Mouse (Mus musculus) yolk sac, embryonic 10.5 days (tissue): ENCODE measurements around the gene Pdzrn3.
A peak's percentile ranks its signal among the peaks of the same experiment; 100 is the strongest.

Source experiments
- DNase-seq: peaks from one replicate; pipeline ENCODE4 v3.0.0-alpha.2; 2017; ENCODE audit warnings: low spot score

Gene Pdzrn3

GRCm38 (mm10) chr6:101327741-101328140 lies 50.0 kb downstream of the Pdzrn3 start:
- no peak for DNase-seq

- DNase-seq: no peak
Measured at GRCm38 (mm10) chr6:101327196-101327595, 50.5 kb downstream of the Pdzrn3 start.

GRCm38 (mm10) chr6:101325842-101326639 lies 51.7 kb downstream of the Pdzrn3 start:
- peak; percentile 30 for DNase-seq

- no peak for DNase-seq
Measured at GRCm38 (mm10) chr6:101322580-101322979, 55.1 kb downstream of the Pdzrn3 start.

GRCm38 (mm10) chr6:101320386-101320785 lies 57.3 kb downstream of the Pdzrn3 start:
- DNase-seq: no peak

- DNase-seq: no peak
Measured at GRCm38 (mm10) chr6:101319374-101319967, 58.2 kb downstream of the Pdzrn3 start.

GRCm38 (mm10) chr6:101318530-101318929 lies 59.2 kb downstream of the Pdzrn3 start:
- DNase-seq: no peak

- peak; percentile 64 for DNase-seq
Measured at GRCm38 (mm10) chr6:101311446-101311845, 66.3 kb downstream of the Pdzrn3 start.

- no peak for DNase-seq
Measured at GRCm38 (mm10) chr6:101310491-101310890, 67.2 kb downstream of the Pdzrn3 start.

GRCm38 (mm10) chr6:101307964-101308531 lies 69.6 kb downstream of the Pdzrn3 start:
- DNase-seq: peak; percentile 64

- no peak for DNase-seq
Measured at GRCm38 (mm10) chr6:101306834-101307233, 70.9 kb downstream of the Pdzrn3 start.

- no peak for DNase-seq
Measured at GRCm38 (mm10) chr6:101305543-101305942, 72.2 kb downstream of the Pdzrn3 start.

- DNase-seq: no peak
Measured at GRCm38 (mm10) chr6:101303959-101304738, 73.5 kb downstream of the Pdzrn3 start.

- no peak for DNase-seq
Measured at GRCm38 (mm10) chr6:101303501-101303900, 74.2 kb downstream of the Pdzrn3 start.

GRCm38 (mm10) chr6:101301154-101301553 lies 76.5 kb downstream of the Pdzrn3 start:
- DNase-seq: no peak

GRCm38 (mm10) chr6:101299434-101299833 lies 78.3 kb downstream of the Pdzrn3 start:
- DNase-seq: no peak

GRCm38 (mm10) chr6:101297563-101298520 lies 79.9 kb downstream of the Pdzrn3 start:
- no peak for DNase-seq

GRCm38 (mm10) chr6:101296997-101297396 lies 80.7 kb downstream of the Pdzrn3 start:
- DNase-seq: no peak

- no peak for DNase-seq
Measured at GRCm38 (mm10) chr6:101296280-101296679, 81.4 kb downstream of the Pdzrn3 start.

- DNase-seq: peak; percentile 83
Measured at GRCm38 (mm10) chr6:101293036-101293572, 84.6 kb downstream of the Pdzrn3 start.

GRCm38 (mm10) chr6:101291944-101292343 lies 85.8 kb downstream of the Pdzrn3 start:
- no peak for DNase-seq
